Mouse (Mus musculus) skeletal muscle tissue, adult 2 months (tissue): ENCODE results near the gene Ppp1r13b.
A peak's percentile ranks its signal among the peaks of the same experiment; 100 is the strongest.
"Not testable (repeated sequence)": the region's sequence is repeated elsewhere in the genome, so short reads cannot be mapped to it uniquely, and the experiment has no call there.

Experiments used
- DNase-seq: peaks from one replicate; pipeline ENCODE4 v3.0.0-alpha.2; 2012; ENCODE audit warnings: low read depth, low spot score

Gene Ppp1r13b

GRCm38 (mm10) chr12:111907970-111908681 lies at the start of gene Ppp1r13b:
Ppp1r13b (minus strand) TSS chr12:111908110.
- DNase-seq, result peak; percentile 83

- DNase-seq, result no peak
Measured at GRCm38 (mm10) chr12:111956173-111956572, 48.3 kb upstream of the Ppp1r13b start.

- DNase-seq, result no peak
Measured at GRCm38 (mm10) chr12:111951701-111952100, 43.8 kb upstream of the Ppp1r13b start.

- DNase-seq, result no peak
Measured at GRCm38 (mm10) chr12:111950486-111950885, 42.6 kb upstream of the Ppp1r13b start.

GRCm38 (mm10) chr12:111946716-111947115 lies 38.8 kb upstream of the Ppp1r13b start:
- DNase-seq, result peak; percentile 63

- not testable (repeated sequence) for DNase-seq
Measured at GRCm38 (mm10) chr12:111945765-111946655, 38.1 kb upstream of the Ppp1r13b start.

GRCm38 (mm10) chr12:111945115-111945514 lies 37.2 kb upstream of the Ppp1r13b start:
- peak; percentile 53 for DNase-seq

GRCm38 (mm10) chr12:111944065-111944987 lies 36.4 kb upstream of the Ppp1r13b start:
- not testable (repeated sequence) for DNase-seq

GRCm38 (mm10) chr12:111943421-111944064 lies 35.6 kb upstream of the Ppp1r13b start:
- no peak for DNase-seq

- no peak for DNase-seq
Measured at GRCm38 (mm10) chr12:111938623-111939177, 30.8 kb upstream of the Ppp1r13b start.

GRCm38 (mm10) chr12:111936706-111937550 lies 29.0 kb upstream of the Ppp1r13b start:
- DNase-seq, result no peak

- no peak for DNase-seq
Measured at GRCm38 (mm10) chr12:111933971-111934370, 26.1 kb upstream of the Ppp1r13b start.

GRCm38 (mm10) chr12:111933032-111933704 lies 25.3 kb upstream of the Ppp1r13b start:
- peak; percentile 42 for DNase-seq

- DNase-seq, result no peak
Measured at GRCm38 (mm10) chr12:111932513-111932912, 24.6 kb upstream of the Ppp1r13b start.

GRCm38 (mm10) chr12:111931411-111932025 lies 23.6 kb upstream of the Ppp1r13b start:
- DNase-seq, result no peak

- no peak for DNase-seq
Measured at GRCm38 (mm10) chr12:111928411-111928966, 20.6 kb upstream of the Ppp1r13b start.

GRCm38 (mm10) chr12:111927338-111927737 lies 19.4 kb upstream of the Ppp1r13b start:
- no peak for DNase-seq

GRCm38 (mm10) chr12:111923117-111923516 lies 15.2 kb upstream of the Ppp1r13b start:
- no peak for DNase-seq
